Mouse (Mus musculus): ENCODE results near the gene Ndufb7.
"Not testable (repeated sequence)": the region's sequence is repeated elsewhere in the genome, so short reads cannot be mapped to it uniquely, and the experiment has no call there.

Ndufb7 gene

GRCm38 (mm10) chr8:83576516-83576895 lies 10.0 kb downstream of the Ndufb7 start:
- no peak for DNase-seq (ENCODE audit: low spot score)

GRCm38 (mm10) chr8:83576921-83577320 lies 10.4 kb downstream of the Ndufb7 start:
- DNase-seq (ENCODE audit: low spot score), result no peak

GRCm38 (mm10) chr8:83577384-83577791 lies 10.9 kb downstream of the Ndufb7 start:
- peak; percentile 3 for DNase-seq (ENCODE audit: low spot score)

- DNase-seq (ENCODE audit: low spot score), result peak; percentile 2
Observed at GRCm38 (mm10) chr8:83578131-83579055, 11.9 kb downstream of the Ndufb7 start.

- no peak for DNase-seq (ENCODE audit: low spot score)
Observed at GRCm38 (mm10) chr8:83579676-83580075, 13.2 kb downstream of the Ndufb7 start.

GRCm38 (mm10) chr8:83580826-83581225 lies 14.4 kb downstream of the Ndufb7 start:
- no peak for DNase-seq (ENCODE audit: low spot score)

- no peak for DNase-seq (ENCODE audit: low spot score)
Observed at GRCm38 (mm10) chr8:83582226-83582625, 15.8 kb downstream of the Ndufb7 start.

- DNase-seq (ENCODE audit: low spot score), result no peak
Observed at GRCm38 (mm10) chr8:83583236-83583635, 16.8 kb downstream of the Ndufb7 start.

- no peak for DNase-seq (ENCODE audit: low spot score)
Observed at GRCm38 (mm10) chr8:83584771-83585170, 18.3 kb downstream of the Ndufb7 start.

- DNase-seq (ENCODE audit: low spot score), result no peak
Observed at GRCm38 (mm10) chr8:83585333-83585732, 18.9 kb downstream of the Ndufb7 start.

- DNase-seq (ENCODE audit: low spot score), result no peak
Observed at GRCm38 (mm10) chr8:83587644-83588043, 21.2 kb downstream of the Ndufb7 start.

GRCm38 (mm10) chr8:83588886-83589285 lies 22.4 kb downstream of the Ndufb7 start:
- no peak for DNase-seq (ENCODE audit: low spot score)

GRCm38 (mm10) chr8:83590488-83591023 lies 24.1 kb downstream of the Ndufb7 start:
- DNase-seq (ENCODE audit: low spot score), result no peak

GRCm38 (mm10) chr8:83592682-83593081 lies 26.2 kb downstream of the Ndufb7 start:
- no peak for DNase-seq (ENCODE audit: low spot score)

- no peak for DNase-seq (ENCODE audit: low spot score)
Observed at GRCm38 (mm10) chr8:83593325-83594166, 27.1 kb downstream of the Ndufb7 start.

- peak; percentile 97 for DNase-seq (ENCODE audit: low spot score)
Observed at GRCm38 (mm10) chr8:83594167-83595049, 27.9 kb downstream of the Ndufb7 start.

- DNase-seq (ENCODE audit: low spot score), result not testable (repeated sequence)
Observed at GRCm38 (mm10) chr8:83595050-83595345, 28.5 kb downstream of the Ndufb7 start.

GRCm38 (mm10) chr8:83596369-83596768 lies 29.9 kb downstream of the Ndufb7 start:
- DNase-seq (ENCODE audit: low spot score), result no peak

- DNase-seq (ENCODE audit: low spot score), result no peak
Observed at GRCm38 (mm10) chr8:83598146-83598545, 31.7 kb downstream of the Ndufb7 start.

- DNase-seq (ENCODE audit: low spot score), result no peak
Observed at GRCm38 (mm10) chr8:83599814-83600213, 33.3 kb downstream of the Ndufb7 start.

- DNase-seq (ENCODE audit: low spot score), result no peak
Observed at GRCm38 (mm10) chr8:83602650-83603029, 36.2 kb downstream of the Ndufb7 start.
